Mouse (Mus musculus) hematopoietic multipotent progenitor cell, adult 10-12 weeks (in vitro differentiated cells): ENCODE data around the gene Tectb. TPM values are rescaled to one million over a fixed set of nuclear protein-coding genes. Genes with fewer than 3 reads are reported as not detected.

Experiments
- polyA plus RNA-seq: library from polyadenylated mRNA; stranded (reverse); fragments of >175 nt; gene quantifications from 2 replicates; pipeline ENCODE4 v1.2.3, GENCODE M21; 2012; ENCODE audit warnings: low replicate concordance

The Tectb gene
- polyA plus RNA-seq, result not detected in 2 replicates

GRCm38 (mm10) chr19:55180433-55180832 lies at the start of gene Tectb:
TSS of gene Tectb (plus strand) at chr19:55180733.

DNA sequence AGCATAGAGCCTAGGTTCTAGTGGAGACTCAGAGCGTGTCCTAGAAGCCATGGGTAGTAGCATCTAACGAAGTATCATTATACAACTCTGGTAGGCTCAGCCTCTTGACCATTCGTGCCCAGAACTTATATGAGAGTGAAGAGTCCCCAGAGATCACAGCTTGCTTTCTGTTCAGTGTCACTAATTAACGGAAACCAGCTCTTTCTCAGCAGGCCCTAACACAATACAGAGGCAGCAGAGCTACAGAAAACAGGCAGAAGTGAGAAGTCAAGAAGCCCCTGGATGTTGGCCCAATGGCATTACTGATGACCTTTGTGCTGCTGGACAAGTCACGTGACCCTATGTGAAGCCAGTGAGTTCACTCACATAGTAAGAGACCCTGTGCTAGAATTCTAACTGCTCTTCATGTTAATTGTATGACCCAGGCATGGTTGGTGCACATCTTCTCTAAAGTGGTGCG lies 60.7 kb downstream of the Tectb start, which contains the start of gene Gucy2g:
Gene Gucy2g (minus strand): TSS at position 51 of the 460 bp plus-strand sequence.

Other genes with a start within 250 kb of the Tectb start
- gene Gpam, start 53.5 kb upstream of the Tectb start, polyA plus RNA-seq, result 1.4 and 4.2 TPM in 2 replicates
- gene Gucy2g, start 60.5 kb downstream of the Tectb start, polyA plus RNA-seq, result not detected in 2 replicates
- 16.8 and 17.6 TPM in 2 replicates for gene Acsl5, start 71.2 kb downstream of the Tectb start, polyA plus RNA-seq
- gene Zdhhc6, start 135.3 kb downstream of the Tectb start, polyA plus RNA-seq, result 5.4 and 17.2 TPM in 2 replicates
- gene Vti1a, start 135.6 kb downstream of the Tectb start, polyA plus RNA-seq, result 6.7 and 9.7 TPM in 2 replicates